Mouse (Mus musculus): ENCODE results near the gene Lefty1. TPM values are rescaled to one million over a fixed set of nuclear protein-coding genes. Genes with fewer than 3 reads are reported as not detected.

Gene Lefty1
- polyA plus RNA-seq, 1 experiment: 1.9 TPM

GRCm38 (mm10) chr1:180912792-180913191 is 22.0 kb upstream of the Lefty1 start:
- no peak for TF ChIP-seq GATA1 (IDR thresholded peaks at IDR 0.05; ENCODE audit: low read length)

- no peak for TF ChIP-seq GATA1 (IDR thresholded peaks at IDR 0.05; ENCODE audit: low read length)
Observed at GRCm38 (mm10) chr1:180913797-180914196, 21.0 kb upstream of the Lefty1 start.

- no peak for TF ChIP-seq GATA1 (IDR thresholded peaks at IDR 0.05; ENCODE audit: low read length)
Observed at GRCm38 (mm10) chr1:180916425-180916824, 18.4 kb upstream of the Lefty1 start.

DNA sequence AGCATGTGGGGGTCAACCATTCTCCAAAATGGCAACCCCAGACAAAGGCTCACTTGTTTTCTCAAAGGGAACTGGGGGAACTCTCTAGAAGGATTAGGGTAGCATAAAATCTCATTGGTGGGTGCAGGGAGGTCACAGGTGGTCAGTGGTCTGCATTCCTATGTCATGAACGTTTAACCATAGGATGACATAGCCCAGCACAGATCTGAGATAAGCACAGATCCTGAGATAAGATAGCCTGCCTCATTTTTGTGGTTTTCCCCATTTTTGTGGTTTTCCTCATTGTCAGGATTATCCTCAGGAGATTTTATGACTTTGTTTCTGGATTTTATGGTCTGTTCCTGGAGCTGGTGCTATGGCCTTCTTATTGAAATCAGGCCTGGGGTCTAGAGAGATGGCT is 17.8 kb upstream of the Lefty1 start:
- no peak for TF ChIP-seq GATA1 (IDR thresholded peaks at IDR 0.05; ENCODE audit: low read length)

DNA sequence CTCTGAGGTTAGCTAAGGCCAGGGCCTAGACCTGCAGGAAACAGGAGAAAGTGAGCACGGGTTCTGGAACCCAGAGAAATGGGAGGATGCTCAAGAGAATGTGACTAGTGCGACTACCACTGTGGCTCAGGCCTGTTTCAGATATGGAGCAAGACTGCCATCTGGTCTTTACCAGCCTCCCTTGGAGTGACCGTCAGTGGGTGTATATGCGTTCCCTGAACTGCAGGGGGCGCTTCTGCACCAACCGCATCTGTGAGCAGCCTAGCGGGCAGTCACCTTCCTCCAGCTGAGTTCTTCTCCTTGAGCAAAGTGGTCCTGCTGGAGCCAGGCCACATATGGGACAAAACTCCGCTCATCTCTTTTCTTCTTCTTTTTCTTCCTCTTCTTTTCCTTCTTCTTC is 15.1 kb upstream of the Lefty1 start:
- TF ChIP-seq GATA1 (IDR thresholded peaks at IDR 0.05; ENCODE audit: low read length): no peak

DNA sequence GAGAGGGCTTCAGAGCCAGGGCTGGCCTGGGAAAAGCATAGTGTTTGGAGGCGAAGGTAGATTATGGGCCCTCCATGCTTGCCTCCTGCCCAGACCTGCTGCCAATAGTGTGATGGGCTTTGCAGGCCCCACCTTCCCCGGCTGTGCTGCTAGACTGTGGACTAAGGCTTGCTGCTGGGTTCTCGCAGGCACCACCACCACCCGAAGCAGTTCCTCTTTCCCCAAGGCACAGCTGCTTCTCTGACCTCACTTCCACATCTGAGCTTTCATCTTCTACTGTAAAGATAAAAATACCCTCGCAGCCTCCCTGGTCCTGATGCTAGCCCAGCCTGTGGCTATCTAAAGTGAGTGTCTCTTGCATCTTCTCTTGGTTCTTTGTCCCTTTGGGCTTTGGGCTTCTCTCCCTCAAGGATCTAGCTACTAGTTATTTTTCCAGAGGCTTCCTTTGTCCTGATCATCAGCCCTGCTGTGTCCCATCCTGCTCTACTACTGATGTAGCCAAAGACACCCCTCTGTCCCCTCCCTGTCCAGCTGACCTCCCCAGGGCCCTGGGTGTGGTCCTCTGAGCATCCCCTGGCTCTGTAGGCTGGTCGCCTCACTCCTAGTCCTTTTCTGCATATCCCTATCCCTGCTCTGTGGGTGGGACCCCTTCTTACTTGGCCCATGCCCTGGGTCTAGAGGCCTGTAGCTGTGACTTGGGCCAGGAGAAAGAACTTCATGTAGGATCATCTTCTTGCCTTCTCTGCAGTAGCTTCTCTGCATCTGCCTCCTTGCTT is 12.4 kb upstream of the Lefty1 start:
- no peak for TF ChIP-seq GATA1 (IDR thresholded peaks at IDR 0.05; ENCODE audit: low read length)

DNA sequence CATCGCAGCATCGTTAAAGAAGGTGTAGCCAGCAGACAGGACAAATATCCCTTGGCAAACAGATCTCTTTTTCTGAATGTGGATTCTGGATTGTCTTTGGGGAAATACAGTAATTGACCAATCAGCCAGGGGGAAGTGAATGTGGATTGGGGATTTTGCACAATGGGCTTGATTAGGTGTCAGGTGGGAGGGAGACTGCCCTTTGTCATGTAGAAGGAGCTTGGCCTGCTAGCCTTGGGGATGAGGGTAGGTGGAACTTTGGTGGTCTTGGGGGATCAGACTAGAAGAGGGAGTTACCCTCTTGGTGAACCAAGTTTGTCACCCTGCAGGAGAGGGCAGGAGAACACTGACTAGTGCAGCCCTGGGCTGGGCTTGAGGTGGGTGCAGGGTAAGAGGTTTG is 10.1 kb upstream of the Lefty1 start:
- TF ChIP-seq GATA1 (IDR thresholded peaks at IDR 0.05; ENCODE audit: low read length): no peak

- TF ChIP-seq GATA1 (IDR thresholded peaks at IDR 0.05; ENCODE audit: low read length): no peak
Observed at GRCm38 (mm10) chr1:180926286-180926685, 8.5 kb upstream of the Lefty1 start.

- TF ChIP-seq GATA1 (IDR thresholded peaks at IDR 0.05; ENCODE audit: low read length): no peak
Observed at GRCm38 (mm10) chr1:180929599-180929998, 5.2 kb upstream of the Lefty1 start.

GRCm38 (mm10) chr1:180931106-180931505 is 3.7 kb upstream of the Lefty1 start:
- TF ChIP-seq GATA1 (IDR thresholded peaks at IDR 0.05; ENCODE audit: low read length): no peak

- no peak for TF ChIP-seq GATA1 (IDR thresholded peaks at IDR 0.05; ENCODE audit: low read length)
Observed at GRCm38 (mm10) chr1:180933659-180934058, 1.2 kb upstream of the Lefty1 start.

- no peak for TF ChIP-seq GATA1 (IDR thresholded peaks at IDR 0.05; ENCODE audit: low read length)
Observed at GRCm38 (mm10) chr1:180940776-180941460, 6.1 kb downstream of the Lefty1 start.

DNA sequence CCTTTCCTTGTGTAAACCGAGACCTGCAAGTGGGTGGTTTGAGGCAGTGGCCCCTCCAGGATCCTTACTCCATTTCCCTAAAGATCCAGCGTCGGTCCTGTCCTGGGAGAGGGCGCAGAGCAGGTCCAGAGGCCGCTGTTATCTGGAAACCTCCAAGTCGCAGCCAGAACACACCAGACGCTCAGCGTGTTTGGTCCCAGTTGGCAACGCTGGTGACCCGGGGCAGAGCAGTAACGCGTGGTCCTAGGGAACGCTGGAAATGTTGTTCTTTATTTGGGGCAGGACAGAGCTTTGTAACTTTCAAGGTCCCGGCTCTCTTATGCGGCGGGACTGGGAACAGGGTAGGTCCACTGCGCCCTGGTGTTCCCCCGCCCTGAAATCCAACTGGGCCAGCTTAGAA is 6.9 kb downstream of the Lefty1 start:
- TF ChIP-seq GATA1 (IDR thresholded peaks at IDR 0.05; ENCODE audit: low read length): no peak

DNA sequence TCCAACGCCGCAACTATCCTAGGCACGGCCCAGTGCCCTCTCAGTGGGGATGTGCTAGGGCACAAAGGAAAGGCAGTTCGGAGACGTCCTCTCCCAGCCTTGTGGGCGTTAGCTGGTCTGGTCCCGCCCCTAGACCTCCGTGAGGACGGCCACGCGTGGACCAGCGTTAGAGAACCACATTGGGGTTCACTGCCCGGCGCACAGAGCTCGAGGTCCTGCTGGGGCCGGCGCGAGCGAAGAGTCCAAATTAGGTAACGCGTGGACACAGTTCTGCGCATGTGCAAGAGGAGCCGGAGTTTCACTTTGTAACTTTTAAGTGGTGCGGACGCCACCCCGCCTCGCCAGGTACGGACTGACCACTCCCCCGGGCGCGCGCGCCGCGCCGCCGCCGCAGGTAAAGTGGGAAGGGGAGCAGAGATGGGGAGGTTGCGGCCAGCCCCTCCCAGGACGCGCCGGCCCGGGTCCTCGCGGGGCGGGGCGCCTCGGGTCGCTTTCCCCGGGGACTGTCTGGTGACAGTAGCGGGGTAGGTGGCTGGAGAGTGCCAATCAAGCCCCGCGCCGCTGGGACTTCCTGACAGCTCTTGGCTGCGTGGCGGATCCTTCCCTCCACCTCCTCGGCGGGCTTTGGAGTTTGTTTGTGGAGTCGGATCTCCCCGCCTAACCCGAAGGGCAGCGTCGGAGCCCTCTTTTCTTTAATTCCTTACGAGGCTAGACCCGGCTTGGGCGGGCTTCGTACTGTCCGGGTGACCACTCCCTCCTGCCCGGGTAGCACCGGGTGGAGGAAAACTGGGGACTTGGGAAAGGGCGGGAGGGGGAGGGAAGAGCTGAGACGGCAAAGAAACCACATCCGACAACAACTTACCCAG is 7.6 kb downstream of the Lefty1 start, which contains the start of gene Tmem63a:
Gene Tmem63a, plus strand, starts transcription at position 179 of the 866 bp plus-strand sequence.
- no peak for TF ChIP-seq GATA1 (IDR thresholded peaks at IDR 0.05; ENCODE audit: low read length)

DNA sequence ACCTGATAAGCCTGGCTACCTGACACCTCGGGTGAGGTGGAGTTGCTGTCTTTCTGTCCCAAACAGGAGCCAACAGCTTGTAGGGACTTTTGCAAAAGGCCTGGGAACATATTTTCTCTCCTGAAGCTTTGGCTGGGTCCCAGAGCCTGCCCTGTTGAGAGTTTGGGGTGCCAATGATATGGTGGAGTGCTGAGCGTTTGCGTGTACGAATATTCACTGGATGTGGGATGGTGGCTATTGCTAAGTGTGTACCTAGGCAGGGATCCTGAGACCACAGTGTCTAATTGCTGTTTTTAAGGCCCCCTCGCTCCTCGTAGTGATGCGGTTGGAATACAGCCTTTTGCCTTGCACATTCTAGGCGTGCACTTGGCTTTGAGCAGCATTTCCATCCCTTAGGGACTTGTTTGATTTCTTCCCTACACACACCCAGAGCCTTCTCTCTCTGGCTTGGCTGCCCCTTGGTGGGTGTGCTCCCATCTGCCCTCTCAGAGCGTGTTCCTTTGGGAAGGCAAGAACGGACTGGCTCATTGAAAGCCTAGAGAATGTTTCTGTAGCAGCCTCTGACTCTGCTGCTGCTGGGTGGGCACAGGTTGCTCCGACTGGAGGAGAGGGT is 8.3 kb downstream of the Lefty1 start:
- no peak for TF ChIP-seq GATA1 (IDR thresholded peaks at IDR 0.05; ENCODE audit: low read length)
